Mouse (Mus musculus): ENCODE measurements around the gene Itga1. TPM values are rescaled to one million over a fixed set of nuclear protein-coding genes. Genes with fewer than 3 reads are reported as not detected.

Itga1 gene
- total RNA-seq, 2 experiments from 2014 or later: 5.8 to 7.1 TPM

DNA sequence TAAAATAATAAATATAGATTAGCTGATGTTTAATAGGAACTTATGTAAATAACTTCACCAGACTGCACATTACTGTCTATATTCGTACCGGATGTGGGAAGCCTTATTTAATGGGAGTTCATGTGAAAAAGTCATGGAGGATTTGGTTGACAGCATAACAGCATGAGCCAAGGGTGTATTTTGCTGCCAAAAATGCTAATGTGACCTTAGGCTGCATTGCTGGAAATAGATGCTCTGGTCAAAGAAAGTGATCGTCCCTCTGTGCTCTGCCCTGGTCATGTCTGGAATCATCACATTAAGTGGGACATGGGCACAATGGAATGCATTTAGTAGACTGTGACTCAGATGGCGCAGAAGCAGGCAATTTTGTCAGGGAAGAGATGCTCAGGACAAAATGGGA lies 64.5 kb downstream of the Itga1 start:
- H3K4me3 ChIP-seq: no peak overlapping the region
- TF ChIP-seq CTCF (IDR thresholded peaks at IDR 0.05): no peak
- no peak for DNase-seq (ENCODE audit: extremely low spot score in 1 of 2, low spot score in 2 of 2)
- intact Hi-C loops (cut with DNase I): no loop called here
- H3K27ac ChIP-seq: no peak overlapping the region

DNA sequence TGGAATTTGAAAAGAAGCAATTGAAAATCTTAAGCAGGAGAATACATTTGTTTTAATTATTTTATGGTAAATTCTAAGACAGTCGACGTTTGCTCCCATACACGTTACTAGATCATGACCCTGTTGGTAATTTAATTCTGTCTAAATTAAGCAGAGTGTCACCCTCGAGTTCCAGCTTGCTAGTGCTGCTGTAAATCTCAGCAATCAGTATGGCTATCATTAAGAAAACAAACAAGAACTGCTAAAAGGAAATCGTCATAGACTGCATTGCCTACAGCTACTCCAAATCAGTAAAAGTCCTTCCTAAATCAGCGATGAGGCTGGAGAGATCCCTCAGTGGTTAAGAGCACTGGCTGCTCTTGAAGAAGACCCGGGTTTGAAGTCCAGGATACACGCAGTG lies 66.4 kb downstream of the Itga1 start:
- Histone ChIP-seq H3K27ac (no peak overlapping the region), H3K4me3 (no peak overlapping the region)
- DNase-seq (ENCODE audit: extremely low spot score in 1 of 2, low spot score in 2 of 2): no peak
- intact Hi-C loops (cut with DNase I): no loop called here
- TF ChIP-seq CTCF (IDR thresholded peaks at IDR 0.05): no peak

DNA sequence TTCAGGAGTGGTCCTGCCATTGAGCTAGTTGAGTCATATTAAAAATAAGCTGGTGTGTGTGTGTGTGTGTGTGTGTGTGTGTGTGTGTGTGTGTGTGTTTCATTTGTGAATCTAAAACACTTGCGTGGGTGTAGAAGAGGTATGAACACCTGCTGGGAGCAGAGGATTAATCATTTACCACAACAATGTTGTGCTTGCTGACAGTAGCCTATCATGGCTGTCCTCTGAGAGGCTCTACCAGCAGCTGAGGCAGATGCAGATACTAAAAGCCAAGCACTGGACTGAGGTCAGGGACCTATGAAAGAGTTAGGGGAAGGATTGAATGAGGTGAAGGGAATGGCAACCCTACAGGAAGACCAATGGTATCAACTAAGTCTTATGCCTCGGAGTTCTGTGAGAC lies 68.6 kb downstream of the Itga1 start:
- no peak overlapping the region for H3K4me3 ChIP-seq
- no peak for TF ChIP-seq CTCF (IDR thresholded peaks at IDR 0.05)
- DNase-seq (ENCODE audit: extremely low spot score in 1 of 2, low spot score in 2 of 2): no peak
- H3K27ac ChIP-seq: no peak overlapping the region
- intact Hi-C loops (cut with DNase I): no loop called here

DNA sequence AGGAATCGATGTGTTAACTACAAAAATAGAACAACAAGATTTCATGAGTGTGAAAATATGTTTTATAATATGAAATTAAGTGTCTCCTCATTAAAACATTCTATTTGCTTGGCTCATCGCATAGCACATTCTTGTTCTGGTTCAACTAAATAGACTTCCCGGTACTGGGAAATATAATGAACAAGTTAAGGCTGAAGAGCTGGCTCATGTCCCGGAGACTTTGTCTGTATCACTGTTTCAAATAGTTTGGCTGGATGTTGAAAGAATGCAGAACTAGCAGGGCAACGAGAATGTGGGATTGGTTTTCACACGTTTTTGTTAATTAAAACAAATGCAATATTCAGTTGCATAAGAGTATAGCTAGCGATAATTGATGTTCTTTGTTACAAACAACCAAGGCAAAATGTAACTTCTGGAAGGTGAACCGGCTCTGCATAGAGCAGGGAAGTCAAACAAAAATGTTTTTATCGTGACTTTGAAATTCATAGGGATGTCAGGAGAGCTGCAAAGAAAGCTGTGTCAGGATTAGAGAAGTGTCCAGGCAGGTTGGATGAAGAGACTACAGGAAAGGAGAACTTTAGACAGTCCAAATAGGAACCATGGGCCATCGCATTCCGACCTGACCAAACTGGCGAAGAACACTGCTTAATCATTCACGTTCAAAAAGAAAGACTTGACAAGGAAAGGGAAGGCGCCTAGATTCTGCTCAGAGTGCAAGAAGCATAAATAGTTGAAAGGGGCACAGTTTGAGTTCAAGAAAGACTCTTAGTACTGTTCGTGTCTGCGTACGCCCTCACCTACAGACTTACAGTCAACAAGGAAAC lies 70.4 kb downstream of the Itga1 start:
- TF ChIP-seq CTCF (IDR thresholded peaks at IDR 0.05): no peak
- no peak overlapping the region for H3K27ac ChIP-seq
- intact Hi-C loops (cut with DNase I): no loop called here
- no peak overlapping the region for H3K4me3 ChIP-seq
- no peak for DNase-seq (ENCODE audit: extremely low spot score in 1 of 2, low spot score in 2 of 2)

DNA sequence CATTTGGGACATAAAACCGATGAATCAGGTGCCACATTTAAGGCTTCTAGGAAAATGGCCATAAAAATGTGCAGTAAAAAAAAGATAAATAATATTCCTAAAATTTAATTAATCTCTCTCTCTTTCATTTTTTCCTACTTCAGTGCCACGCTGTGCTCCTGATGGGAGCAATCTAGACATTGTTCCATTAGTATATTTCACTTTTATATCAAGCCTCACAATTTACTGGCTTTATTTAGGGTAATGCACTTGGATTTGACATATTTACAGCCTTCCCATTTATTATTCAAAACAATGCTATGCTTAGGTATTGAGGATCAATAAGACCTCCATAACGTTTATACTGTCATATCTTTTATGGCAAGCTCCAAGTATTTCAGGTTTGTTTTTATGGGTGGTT lies 76.4 kb downstream of the Itga1 start:
- no peak for TF ChIP-seq CTCF (IDR thresholded peaks at IDR 0.05)
- no peak overlapping the region for H3K4me3 ChIP-seq
- H3K27ac ChIP-seq: no peak overlapping the region
- no peak for DNase-seq (ENCODE audit: extremely low spot score in 1 of 2, low spot score in 2 of 2)
- intact Hi-C loops (cut with DNase I): no loop called here

DNA sequence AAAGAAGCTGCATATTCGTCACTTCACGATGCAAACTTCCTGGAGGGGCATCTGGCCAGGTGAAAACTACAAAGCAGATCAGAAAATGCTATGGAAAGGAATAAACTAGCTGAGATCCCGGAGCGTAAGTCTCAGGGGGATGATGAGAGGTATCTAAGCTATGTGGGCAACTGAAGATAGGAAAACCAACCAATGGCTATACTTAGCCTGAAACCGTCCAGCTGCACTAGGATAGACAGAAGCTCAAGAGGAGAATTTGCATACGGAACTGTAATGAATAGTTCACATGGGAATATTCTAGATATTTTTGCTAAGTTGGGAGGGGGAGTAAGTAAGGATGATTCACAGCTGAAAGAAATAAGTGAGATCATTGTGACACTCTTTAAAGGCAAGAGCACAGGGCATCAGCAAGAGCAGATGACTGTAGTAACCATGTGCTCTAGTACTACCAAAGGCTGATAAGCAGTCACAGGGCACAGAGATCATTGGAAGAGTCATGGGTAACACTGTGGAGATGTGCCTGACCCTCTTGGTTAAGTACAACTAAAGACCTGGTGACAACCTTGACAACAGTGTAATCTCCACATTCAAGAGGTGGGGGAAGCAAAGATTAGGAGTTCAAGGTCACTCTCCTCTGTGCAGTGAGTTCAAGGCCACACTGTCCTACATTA lies 79.5 kb downstream of the Itga1 start:
- intact Hi-C loops (cut with DNase I): no loop called here
- no peak overlapping the region for H3K4me3 ChIP-seq
- H3K27ac ChIP-seq: no peak overlapping the region
- no peak for TF ChIP-seq CTCF (IDR thresholded peaks at IDR 0.05)
- DNase-seq (ENCODE audit: extremely low spot score in 1 of 2, low spot score in 2 of 2): no peak

DNA sequence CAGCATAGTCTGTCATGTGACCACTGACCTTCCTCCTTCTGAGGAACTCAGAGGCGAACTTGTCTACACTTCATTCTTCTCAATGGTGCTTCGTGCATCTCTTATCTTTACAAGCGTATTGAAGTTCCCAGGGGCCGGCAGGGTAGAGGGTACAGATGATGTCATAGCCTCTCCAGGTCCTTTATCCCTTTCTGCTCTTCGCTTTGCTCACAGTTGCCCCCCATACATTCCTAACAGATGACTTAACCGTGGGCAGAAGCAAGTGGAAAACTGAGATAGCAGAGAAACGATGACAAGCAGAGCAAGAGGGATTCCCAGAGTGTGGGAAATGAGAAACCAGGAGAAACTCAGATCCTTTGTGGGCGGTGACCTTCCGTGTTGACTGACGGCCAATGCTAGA lies 80.4 kb downstream of the Itga1 start:
- Histone ChIP-seq H3K27ac (no peak overlapping the region), H3K4me3 (no peak overlapping the region)
- intact Hi-C loops (cut with DNase I): no loop called here
- no peak for TF ChIP-seq CTCF (IDR thresholded peaks at IDR 0.05)
- DNase-seq (ENCODE audit: extremely low spot score in 1 of 2, low spot score in 2 of 2): no peak

DNA sequence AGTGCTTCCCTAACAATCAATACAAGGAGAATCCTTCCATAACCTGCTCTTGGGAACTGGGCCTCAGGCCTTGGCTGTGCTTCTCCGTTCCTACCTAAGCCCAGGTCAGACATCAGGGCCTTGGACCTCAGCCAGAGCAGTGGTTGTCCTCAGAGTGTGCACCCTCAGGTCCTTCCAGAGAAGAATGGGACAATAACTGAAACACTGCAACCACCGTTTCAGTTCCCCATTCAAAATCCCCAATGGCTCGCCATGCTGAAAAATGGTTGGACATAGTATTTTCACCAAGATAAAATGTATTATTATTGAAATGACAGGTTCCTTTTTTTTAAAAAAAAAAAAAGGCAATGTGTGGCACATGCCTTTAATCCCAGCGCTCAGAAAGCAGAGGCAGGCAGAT lies 81.0 kb downstream of the Itga1 start:
- H3K27ac ChIP-seq: no peak overlapping the region
- DNase-seq (ENCODE audit: extremely low spot score in 1 of 2, low spot score in 2 of 2): no peak
- no peak for TF ChIP-seq CTCF (IDR thresholded peaks at IDR 0.05)
- no peak overlapping the region for H3K4me3 ChIP-seq
- intact Hi-C loops (cut with DNase I): no loop called here

DNA sequence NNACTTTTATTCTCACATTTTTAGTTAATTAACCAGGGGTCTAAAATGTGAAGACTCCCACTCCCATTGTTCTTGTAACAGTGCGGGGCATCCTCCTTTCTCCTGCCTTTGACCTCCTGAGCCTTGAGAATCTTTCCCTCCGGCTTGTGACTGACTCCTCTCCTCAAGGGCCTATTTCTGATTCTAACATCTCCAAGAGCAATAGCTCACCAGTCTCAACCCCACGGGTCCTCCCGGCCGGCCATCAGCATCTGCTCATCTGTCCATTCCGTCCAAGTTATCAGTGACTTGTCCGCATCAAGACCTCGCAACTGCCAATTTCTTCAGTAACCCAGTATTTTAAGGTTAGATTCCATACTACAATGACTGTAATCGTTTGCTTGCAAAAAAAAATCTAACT lies 84.2 kb downstream of the Itga1 start:
- Histone ChIP-seq H3K27ac (no peak overlapping the region), H3K4me3 (no peak overlapping the region)
- no peak for DNase-seq (ENCODE audit: extremely low spot score in 1 of 2, low spot score in 2 of 2)
- intact Hi-C loops (cut with DNase I): no loop called here
- TF ChIP-seq CTCF (IDR thresholded peaks at IDR 0.05): no peak

DNA sequence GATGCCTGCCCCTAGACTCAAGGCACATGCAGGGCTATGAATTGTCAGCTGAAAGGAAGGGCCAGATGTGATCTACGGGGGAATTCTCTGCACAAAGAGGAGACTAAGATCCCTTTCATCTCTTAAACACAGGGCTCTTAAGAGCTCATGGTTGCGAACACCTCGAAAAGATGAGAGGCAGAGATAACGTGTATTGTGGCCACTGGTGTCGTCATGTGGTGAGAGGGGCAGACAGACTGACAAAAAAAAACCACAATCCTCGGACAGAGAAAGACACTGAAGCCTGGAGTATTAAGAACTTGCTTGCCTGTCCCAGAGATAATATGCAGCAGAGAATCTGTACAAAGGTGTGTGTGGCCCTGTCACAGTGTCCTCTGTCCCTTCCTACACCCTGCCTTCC lies 90.2 kb downstream of the Itga1 start:
- no peak overlapping the region for H3K4me3 ChIP-seq
- no peak for DNase-seq (ENCODE audit: extremely low spot score in 1 of 2, low spot score in 2 of 2)
- no peak for TF ChIP-seq CTCF (IDR thresholded peaks at IDR 0.05)
- no peak overlapping the region for H3K27ac ChIP-seq
- intact Hi-C loops (cut with DNase I): no loop called here

DNA sequence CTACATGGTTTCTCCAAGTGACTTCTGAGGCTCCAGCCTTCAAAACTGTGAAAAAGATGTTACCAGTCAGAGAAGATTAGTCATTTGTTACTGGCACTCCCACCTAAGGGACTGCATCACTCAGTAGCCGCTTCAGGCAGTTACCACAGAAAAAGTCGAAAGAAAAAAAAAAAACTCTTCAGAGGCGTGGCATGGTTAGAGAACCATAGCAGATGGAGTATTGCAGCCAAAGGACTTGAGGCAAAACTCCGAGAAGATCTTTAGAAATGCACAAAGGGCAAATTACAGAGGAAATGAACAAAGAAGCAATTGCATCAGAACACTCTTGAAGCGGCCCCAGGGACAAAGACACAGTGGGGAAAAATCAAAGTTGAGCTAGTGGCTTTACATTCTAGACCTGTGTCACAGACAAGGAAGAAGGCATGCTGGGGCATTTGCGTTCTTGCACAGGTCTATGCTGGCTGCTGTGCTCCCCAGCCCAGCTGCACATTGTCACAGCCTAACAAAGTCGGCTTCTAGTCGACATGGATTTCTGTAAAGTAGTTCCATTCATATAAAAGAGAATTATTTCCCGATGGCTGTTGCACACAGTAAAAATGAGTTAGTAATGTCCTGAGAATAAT lies 95.4 kb downstream of the Itga1 start:
- intact Hi-C loops (cut with DNase I): no loop called here
- no peak for DNase-seq (ENCODE audit: extremely low spot score in 1 of 2, low spot score in 2 of 2)
- no peak for TF ChIP-seq CTCF (IDR thresholded peaks at IDR 0.05)

DNA sequence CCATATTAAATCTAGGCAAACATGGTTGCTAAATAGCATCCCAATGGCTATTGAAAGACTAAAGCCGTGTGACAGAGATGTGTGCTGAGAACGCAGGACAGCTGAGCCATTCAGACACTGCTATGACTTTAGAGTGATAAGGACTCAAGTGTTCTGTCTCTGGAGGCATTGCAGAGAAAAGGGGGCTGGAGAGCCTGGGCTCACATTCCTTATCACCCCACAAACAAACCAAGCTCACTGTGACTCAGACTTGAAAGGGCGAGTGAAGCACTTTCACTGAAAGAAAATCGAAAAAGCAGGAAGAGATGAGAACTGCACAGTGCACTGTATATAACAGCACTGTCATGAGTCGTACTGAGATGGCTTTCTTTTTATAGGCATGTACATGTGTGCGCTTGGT lies 96.4 kb downstream of the Itga1 start:
- Histone ChIP-seq H3K4me3 (no peak overlapping the region), H3K27ac (no peak overlapping the region)
- no peak for DNase-seq (ENCODE audit: extremely low spot score in 1 of 2, low spot score in 2 of 2)
- TF ChIP-seq CTCF (IDR thresholded peaks at IDR 0.05): no peak
- intact Hi-C loops (cut with DNase I): no loop called here

More for the DNA sequence above, 95.4 kb downstream of the Itga1 start:
- Histone ChIP-seq H3K4me3 (no peak overlapping the region), H3K27ac (no peak overlapping the region)

All from left cerebral cortex, adult 2 months (tissue).